Mouse (Mus musculus): Measurements from ENCODE around the gene Wdr54.

Wdr54 gene

DNA sequence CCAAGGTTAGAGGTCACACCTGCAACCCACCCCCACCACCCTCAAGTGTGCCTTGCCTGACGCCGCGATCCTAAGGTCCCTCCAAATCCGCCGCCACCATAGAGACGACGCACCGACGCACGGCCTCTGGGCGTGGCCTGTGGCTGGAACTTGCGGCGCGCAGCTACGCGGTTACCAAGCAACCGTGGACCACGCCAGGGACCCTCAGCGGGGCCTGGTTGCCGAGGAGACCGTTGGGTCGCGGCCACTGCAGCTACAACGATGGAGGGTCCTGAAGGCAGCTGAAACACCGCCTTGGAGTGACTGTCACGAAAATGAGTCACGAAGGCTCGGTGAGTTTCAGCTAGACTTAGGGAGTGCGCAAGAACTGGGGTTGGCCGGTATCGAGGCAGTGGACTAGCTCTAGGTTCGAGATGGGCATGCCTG lies at the start of gene Wdr54, which contains the start of gene 1700003E16Rik:
Gene Wdr54, minus strand, starts transcription at position 139 of the 426 bp plus-strand sequence.
Gene 1700003E16Rik, plus strand, starts transcription at position 146 of the 426 bp plus-strand sequence.
- peak; percentile 93 for DNase-seq (ENCODE audit: low read depth, low spot score)

DNA sequence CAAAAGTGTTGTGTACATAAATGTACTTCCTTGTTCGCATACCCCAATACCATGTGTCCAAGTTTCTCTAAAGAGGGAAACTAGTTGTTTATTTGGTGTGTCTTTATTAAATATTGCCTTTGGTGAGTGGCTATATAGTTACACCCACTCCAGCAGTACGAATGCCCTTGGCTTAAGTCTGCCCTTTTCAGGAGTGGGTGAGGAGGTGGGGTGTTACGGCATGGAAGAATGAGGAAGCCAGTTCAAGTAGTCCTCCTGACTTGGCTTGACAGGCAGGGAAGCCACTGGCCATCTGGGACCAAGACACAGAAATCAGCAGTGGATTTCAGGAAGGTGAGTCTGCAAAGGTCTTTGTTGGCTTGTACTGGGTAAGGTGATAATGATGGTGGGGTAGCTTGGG lies 49.7 kb upstream of the Wdr54 start:
- DNase-seq (ENCODE audit: low read depth, low spot score) = no peak

DNA sequence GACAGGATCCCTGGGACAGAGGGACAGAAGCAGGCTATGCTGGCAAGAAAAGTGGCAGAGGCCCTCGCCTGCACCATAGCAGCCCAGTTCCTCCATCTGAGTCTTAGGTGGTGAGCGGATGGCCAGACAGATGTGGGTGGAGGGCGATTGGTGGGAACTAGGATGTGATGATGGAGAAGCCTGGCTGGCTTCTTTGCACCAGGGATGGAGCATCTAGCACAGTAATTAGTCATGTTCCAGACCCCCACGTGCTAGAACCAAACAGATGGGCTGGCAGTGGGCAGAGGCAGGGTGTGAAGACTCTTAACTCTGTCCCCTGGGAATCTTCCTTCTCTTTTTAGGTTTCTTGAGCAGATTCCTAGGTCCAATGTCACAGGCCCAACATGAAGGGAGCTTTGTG lies 47.1 kb upstream of the Wdr54 start:
- no peak for DNase-seq (ENCODE audit: low read depth, low spot score)

DNA sequence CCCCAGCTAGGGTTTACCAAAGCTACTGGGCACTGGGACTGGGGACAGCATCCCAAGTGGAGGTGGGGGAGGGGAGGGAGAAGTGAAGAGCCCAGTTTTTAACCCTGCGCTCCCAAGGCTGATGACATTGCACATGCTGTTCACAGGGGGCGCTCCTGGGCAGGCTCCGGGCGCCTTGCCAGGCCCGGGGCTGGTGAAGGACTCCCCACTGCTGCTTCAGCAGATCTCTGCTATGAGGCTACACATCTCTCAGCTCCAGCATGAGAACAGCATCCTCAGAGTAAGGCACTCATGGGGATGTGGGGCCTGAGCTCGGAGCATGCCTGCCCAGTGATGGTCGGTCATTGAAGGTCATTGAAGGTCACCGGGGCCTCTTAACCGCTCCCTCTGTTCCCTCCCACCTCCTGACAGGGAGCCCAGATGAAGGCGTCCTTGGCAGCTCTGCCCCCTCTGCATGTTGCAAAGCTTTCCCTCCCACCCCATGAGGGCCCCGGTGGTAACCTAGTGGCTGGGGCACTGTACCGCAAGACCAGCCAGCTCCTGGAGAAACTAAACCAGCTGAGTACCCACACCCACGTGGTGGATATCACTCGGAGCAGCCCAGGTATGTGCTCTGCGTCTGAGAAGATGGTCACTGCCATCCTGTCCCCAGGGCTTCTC lies 41.3 kb upstream of the Wdr54 start:
- DNase-seq (ENCODE audit: low read depth, low spot score) = no peak

DNA sequence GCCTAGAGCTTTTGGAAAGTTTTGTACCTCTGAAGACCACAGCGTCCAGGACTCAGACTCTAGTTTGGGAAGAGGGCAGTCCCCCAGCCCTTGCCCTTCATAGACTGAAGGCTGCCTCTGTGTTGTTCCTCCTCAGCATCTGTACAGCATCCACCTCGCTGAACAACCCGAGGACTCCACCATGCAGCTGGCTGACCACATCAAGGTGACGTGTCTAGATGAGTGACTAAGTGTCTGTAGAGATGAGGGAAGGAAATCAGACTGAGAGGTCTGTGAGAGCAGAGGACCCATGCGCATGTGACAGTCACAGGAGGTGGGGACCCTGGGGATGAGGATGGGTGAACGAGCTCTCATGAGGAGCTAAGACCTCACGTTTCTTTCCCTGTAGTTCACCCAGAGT lies 37.4 kb upstream of the Wdr54 start:
- no peak for DNase-seq (ENCODE audit: low read depth, low spot score)

DNA sequence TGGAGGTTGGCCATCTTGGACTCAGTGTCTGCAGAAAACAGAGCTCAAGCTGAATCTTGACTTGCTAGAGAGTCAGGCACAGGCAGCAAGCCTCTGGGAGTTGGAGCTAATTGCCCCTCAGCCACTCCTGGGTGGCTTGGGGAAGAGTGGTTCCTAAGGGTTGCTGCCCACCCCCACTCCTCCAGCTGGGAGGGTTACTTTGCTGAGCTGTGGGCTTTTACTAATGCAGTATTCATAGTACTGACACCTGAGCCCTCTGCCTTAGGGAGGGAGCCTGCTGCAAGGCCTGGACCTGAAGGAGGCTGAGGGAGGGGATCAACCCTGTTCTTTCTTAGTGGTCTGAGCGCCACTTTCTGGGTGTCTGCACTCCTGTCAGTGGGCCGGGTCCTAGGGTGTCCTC lies 30.7 kb upstream of the Wdr54 start:
- DNase-seq (ENCODE audit: low read depth, low spot score) = no peak

DNA sequence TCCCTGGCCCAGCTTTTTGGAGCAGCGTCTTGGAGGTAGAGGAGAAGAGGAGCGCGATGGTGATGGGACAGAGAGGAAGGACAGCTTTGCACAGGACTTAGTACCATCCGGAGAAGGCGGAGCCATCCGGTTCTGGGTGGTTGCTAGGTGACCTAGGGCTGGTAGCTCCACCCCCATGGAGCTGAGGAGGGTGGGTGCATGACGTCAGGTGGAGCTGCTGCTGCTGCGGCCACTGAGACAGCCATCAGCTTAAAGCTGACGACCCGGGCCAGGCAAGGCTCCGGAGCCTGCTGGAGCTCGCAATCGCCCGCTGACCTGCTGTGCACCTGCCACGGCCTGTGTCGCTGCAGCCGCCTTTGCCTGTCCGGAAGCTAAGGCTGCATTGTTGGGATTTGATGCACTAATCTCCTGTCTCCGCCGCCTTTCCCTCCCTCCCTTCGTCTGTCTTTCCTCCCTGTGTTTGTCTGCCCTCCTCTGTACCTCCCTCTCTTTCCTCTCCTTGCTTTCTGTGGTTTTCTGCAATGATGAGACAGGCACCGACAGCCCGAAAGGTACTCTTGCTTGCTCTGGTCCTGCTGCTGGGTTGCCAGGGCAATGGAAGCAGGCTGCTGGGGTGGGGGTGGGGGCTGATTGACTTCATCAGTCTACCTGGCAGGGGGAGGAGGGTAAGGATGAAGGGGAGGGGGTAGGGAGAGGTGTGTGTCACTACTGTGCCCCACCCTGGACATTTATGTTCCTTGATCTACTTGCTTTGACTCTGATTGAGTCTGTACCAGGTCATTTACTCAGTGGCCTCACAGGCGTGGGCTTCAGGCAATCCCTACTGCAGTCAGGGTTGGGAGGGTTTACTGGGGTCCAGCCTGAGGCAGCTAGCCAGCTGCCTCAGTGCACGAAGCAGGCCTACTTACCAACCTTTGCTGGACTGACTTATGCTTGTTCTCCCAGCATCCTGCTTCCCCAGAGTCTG lies 30.0 kb upstream of the Wdr54 start:
- DNase-seq (ENCODE audit: low read depth, low spot score) = peak; percentile 83

DNA sequence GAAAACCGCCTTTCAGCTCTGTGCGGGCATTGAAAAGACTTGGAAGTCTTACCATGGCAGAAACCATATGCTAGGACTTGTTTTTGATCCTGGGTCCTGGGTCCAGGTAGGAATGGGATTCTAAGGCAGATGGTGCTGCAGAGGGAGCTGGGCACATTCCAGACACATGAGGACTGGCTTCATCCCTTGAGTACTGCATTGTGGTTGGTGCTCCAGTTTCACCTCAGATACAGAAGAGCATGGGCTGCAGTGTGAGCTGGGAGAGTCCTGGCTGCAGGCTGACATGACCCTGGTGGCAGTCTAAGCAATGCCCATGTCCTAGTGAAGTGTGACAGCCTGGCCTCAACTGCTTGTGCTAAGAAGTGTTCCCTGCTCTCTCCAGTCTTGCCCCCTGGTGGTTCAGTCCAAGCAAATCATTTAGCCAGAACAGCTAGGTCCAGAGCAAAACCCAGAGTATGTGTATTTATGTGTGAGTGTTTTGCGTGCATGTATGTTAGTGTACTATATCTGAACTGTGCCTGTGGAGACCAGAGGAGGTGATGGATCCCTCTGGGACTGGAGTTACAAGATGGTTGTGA lies 28.8 kb upstream of the Wdr54 start:
- peak; percentile 18 for DNase-seq (ENCODE audit: low read depth, low spot score)

DNA sequence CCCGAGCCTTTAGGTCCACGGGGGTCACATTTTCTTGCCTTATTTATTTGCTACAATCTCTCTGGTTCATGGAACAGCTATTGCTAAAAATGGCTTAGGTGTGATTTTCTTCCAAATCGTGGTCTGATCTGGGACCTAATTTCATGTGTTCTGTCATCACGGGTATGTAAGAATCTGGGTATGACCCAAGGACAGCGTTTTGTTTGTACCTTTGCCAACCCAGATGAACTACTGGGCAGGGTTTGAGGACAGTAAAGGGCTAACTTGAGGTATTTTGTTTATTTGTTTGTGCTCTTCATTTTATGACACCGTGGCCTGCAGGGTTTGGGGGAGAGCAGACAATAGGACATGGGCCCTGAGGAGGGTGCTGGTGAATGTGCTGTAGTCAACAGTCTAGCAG lies 24.4 kb upstream of the Wdr54 start:
- no peak for DNase-seq (ENCODE audit: low read depth, low spot score)

DNA sequence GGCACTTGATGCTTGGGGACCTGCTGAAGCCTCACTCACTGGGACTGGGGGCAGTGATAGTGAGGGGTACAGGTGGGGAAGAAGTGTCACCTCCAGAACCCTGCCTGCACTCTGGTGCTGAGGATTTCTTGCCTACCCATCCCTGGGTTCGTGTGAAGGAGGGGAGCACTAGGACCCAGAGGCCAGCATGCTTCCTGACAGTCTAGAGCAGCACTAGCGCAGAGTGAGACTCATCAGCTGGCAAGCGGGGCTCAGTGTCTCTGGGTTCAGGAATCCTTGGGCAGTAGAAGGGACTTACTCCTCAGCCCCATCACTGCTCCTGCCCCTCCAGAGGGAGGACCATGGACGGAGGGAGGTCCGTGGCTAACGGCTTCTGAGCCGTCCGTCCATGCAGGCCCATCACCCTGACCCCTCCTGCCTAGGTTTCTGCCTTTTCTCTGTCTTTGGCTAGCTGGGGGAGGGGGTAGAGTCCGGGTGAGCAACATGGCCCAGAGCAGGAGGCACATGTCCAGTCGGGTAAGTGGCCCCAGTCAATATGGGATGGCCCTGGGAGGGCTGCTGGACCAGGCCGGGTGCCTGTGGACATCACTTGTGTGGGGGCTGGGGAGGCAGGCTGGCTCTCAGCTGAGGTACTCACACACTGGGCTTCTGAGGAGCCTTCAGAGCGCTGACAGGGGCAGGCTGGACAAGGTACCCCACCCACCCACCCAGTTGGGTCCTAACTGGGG lies 23.4 kb upstream of the Wdr54 start:
- peak; percentile 29 for DNase-seq (ENCODE audit: low read depth, low spot score)

DNA sequence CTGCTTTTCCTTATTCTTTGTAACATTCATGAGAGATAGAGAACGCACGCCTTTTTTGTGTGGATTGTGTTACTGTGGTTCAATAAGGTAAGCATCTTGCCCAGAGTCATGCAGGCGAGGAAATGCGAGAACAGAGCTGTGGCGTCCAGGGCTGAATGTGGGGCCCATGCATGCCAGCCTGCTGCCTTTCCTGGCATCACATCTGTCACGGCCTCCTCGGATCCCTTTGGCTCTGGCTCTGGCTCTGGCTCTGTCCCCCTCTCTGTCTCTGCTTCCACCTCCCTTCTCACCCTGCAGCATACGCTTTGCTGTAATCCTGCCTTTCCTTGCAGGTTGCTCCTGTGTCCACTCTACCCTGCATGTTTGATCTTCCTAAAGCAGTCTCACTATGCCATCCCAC lies 19.8 kb upstream of the Wdr54 start:
- DNase-seq (ENCODE audit: low read depth, low spot score) = no peak

DNA sequence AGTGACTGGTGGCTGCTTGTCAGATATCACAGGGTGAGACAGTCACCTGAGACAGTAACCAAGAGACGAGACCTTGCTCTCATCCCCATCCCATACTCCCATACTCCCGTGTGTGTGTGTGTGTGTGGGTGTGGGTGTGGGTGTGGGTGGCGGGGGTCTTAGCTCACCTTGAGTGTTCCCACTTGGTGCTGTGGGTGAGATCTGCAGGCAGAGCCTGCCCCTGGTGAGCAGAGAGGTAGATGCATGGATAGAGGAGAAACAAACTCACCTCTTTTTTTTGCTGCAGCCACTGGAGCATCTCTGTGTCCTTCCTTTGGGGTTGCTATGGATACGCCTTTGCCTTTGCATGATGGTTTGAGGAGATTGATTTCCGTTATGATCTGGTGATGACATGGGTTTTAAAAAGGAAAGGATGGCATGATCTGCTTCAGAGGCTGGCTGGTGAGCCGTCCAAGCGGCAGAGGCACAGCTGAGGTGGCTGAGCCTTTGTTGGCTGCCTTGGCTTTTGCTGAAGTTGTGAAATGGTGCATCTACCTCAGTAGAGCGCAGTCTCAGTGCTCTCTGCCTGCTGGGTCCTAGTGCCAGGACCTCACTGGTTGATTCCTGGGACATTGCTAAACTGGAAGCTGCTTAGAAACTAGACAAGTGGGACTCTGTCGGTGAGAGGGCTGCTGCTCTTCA lies 16.2 kb upstream of the Wdr54 start:
- DNase-seq (ENCODE audit: low read depth, low spot score) = no peak

DNA sequence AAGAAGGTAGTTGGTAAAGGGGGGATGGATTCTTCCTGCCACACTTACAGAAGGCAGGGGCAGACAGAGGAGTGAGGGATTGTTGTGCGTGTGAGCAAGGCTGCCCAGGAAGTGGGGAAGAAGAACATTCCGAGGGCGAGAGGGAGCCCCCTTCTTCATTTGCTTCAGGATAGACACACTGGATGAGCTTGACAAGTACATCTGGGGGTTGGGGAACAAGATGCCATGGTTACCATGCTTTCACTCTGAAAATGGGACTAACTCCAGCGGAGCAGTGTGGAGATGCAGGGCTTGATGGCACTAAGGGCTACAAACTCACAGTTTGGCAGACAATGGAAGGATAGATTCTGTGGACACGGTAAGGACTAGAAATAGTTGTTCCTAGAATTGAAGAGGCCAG lies 14.9 kb upstream of the Wdr54 start:
- no peak for DNase-seq (ENCODE audit: low read depth, low spot score)

DNA sequence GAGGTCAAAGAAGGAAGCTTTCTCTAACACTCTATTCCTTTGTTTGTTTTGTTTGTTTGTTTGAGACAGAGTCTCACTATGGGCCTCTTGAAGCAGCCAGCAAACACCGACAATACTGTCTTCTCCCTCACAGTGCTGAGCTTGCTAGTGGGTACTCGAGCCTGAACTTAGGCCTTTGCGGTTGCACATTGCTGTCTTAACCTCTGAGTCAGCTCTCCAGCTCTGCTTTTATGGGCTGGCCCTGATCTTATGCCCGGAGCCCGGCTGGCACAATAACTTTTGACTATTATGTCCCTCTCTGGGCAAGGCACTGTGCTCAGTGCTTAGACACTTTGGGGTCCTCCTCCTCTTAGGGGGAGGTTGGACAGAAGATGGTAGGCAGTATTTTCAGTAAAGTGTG lies 13.7 kb upstream of the Wdr54 start:
- DNase-seq (ENCODE audit: low read depth, low spot score) = no peak

DNA sequence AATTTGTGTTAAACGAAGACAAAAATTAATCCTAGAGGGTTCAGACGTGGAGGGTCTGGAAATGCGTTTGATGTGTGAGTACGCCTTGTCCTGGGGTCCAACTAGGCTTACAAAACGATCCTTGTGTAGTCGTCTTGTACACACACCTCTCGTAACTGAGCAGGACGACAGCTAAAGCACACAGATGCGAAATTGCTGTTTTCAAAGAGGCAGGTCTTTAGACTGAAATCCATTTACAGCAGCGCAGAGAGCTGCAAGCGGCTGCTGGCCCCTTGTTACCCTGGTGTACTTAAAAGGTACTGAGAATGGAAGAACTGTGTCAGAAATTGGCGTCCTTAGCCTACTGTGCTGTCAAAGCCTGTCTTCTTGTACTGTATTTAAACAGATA lies 10.0 kb upstream of the Wdr54 start:
- DNase-seq (ENCODE audit: low read depth, low spot score) = no peak

DNA sequence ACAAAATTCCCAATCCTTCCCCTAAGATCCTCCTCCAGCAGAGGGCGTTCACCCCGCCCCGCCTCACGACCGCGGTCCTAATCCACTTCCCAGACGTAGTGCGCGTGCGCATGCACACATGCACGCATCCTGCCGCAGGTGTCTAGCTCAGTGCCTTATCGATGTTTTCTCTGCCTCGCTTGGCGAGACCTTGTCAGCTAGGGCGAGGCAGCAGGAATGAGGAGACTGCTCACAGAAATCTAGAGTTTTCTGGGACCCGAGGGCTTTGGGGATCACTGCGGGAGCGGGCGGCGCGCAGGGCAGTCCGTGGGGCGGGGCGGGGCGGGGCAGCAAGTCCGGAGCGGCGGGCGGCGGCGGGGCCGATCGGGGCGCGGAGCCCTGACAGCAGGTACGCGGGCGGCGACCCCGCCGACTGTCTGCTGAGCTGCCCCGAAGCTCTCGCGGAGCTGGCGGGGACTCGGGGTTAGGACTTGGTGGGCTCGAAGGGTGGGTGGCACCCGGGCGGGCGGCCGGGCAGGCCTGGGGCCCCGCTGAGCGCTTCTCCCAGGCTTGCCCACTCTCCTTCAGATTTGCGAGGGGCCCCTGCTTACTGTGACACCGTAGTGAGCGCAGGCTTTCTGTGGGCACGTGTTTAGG lies 9.5 kb upstream of the Wdr54 start, which contains the start of gene Dctn1:
Gene Dctn1, plus strand, starts transcription at position 314 of the 636 bp plus-strand sequence.
- DNase-seq (ENCODE audit: low read depth, low spot score) = peak; percentile 95

DNA sequence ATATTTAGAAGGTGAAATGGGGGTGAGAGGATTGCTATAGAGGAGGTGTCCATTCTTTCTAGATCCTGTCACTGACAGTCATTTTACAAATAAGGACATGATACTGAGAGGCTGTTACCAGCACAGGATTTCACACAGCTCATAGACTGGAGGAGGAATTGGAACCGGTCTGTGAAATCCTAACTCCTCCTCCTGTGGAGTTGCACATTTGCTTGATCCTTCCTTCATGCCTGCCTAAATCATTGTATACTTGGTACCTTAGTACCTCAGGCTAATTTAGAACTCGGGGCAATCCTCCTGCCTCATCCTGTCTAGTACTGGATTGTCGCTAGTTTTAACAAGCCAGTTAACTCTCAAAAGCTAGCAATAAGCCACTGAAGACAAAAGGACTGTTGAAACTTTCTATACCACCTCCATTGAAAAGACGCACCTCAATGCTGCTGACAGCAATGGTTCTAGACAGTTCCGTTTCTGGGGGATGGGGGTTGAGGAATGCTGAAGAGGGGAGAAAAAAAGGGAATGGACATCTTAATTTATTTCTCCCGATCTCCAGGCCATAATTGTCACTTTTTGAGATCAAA lies 8.9 kb upstream of the Wdr54 start:
- no peak for DNase-seq (ENCODE audit: low read depth, low spot score)

DNA sequence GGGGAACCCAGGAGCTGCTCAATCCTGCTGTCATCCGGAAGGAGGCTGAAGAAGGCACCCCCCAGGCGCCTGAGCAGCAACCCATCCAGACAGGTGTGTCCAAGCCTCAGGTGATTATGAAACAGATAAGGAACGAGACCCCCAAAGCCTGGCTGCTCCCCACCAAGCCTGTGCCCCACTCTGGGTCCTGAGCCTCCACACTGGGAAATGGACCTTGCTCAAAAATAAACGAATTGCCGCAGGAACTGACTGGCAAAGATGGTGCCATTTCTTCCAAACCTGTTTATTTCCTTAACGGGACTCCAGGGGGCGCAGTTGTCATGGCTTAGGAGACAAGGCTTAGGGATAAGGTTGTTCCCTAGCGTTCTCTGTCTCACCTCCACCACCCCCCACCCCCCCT lies 6.5 kb upstream of the Wdr54 start:
- peak; percentile 81 for DNase-seq (ENCODE audit: low read depth, low spot score)

DNA sequence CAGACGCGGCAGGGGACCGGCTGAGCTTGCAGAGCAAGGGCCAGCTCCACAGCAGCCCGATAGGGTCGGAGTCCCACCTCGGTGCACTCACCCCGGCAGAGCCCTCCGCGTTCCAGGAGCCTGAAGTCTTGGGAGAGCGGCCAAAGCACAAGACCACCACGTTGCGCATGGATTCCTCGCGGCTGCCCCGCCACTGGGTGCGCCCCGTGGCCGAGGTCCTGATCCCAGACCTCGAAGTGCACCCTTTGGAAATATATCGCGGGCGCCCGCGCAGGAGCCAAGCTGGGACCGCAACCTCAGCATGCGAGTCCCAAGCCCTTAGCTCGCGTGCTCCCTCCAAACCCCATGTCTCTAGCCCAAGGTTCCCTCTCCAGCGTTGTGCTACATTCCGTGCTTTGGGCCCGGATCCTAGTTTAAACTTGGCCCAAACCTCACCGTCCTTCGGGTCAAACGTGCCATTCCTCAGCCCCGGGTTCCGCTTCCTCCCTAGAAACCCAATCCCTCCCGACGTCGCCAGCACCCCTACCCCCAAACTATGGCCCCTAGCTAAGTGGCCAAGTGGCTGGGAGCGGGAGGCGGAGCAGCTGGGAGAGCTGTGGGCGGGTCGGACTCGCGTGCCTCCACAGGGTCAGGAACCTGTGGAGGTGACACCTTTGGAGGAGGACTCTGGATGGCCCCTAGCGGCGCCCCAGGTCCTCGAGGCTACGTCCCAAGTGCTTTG lies 5.9 kb upstream of the Wdr54 start:
- DNase-seq (ENCODE audit: low read depth, low spot score) = no peak

DNA sequence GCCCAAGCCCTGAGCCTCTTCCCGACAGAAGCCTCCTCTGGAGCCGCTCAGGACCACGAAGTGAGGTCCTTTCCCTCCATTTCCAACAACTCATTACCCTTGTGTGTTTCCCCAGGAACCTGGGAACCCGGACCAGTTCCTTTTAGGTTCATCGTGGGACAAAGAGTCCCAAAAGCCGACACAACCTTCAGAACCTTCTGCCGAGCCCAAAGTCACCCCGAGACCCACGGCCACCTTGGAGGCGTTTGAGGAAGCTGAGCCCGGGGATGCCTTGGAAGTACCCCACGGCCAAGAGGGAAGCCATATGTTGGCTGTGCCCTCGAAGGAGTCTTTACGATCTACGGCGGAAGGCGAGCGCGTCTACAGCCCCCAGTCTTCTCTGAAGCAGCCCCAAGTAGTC lies 5.2 kb upstream of the Wdr54 start:
- DNase-seq (ENCODE audit: low read depth, low spot score) = no peak
